In genomic region chr10:27616641-27617415, GRCm38 (mm10) we compare ENCODE assay signal across 8 mouse cellular contexts. TPM values are rescaled to one million over a fixed set of nuclear protein-coding genes. Genes with fewer than 3 reads are reported as not detected.
DNase-seq lines count a peak whose midpoint lies in the region; ATAC-seq and TF ChIP-seq lines count a peak whose summit lies in the region.
"Had no signal": no experiment of that assay in that cellular context is flagged by ENCODE, and none has a peak within 500 bp of the region (broad histone marks: within the 10 kb centered on the region; RNA-seq: fewer than 3 reads in every experiment).

No protein-coding gene starts in this region.

- no peaks in the 10 kb centered on the region for H3K9me3 ChIP-seq in hindbrain, postnatal 0 days (ENCODE audit: low read length)
- no peaks in the 10 kb centered on the region for H3K9me3 ChIP-seq in liver, embryonic 12.5 days (replicated peaks)
- H3K9me3 ChIP-seq in neural tube, embryonic 14.5 days (ENCODE audit: control insufficient read depth, low read length), result no peaks in the 10 kb centered on the region

- H3K4me3 ChIP-seq in hindbrain, postnatal 0 days (ENCODE audit: low read length), result peak overlapping the region; percentile 30
- H3K4me3 ChIP-seq in liver, embryonic 12.5 days, result no peak overlapping the region
- peak overlapping the region; percentile 8 for H3K4me3 ChIP-seq in neural tube, embryonic 14.5 days (ENCODE audit: low read depth, low read length)

- no peak for TF ChIP-seq CTCF in hindbrain, postnatal 0 days (IDR thresholded peaks at IDR 0.05; ENCODE audit: low read depth)

- H3K4me2 ChIP-seq in hindbrain, postnatal 0 days (ENCODE audit: low read depth, low read length), result peak overlapping the region; percentile 60
- peak overlapping the region; percentile 52 for H3K4me2 ChIP-seq in liver, embryonic 12.5 days
- peak overlapping the region; percentile 32 for H3K4me2 ChIP-seq in neural tube, embryonic 14.5 days (ENCODE audit: low read depth, low read length)

- no peaks in the 10 kb centered on the region for H3K4me1 ChIP-seq in hindbrain, postnatal 0 days (ENCODE audit: insufficient read depth, low read length)
- H3K4me1 ChIP-seq in liver, embryonic 12.5 days, result no peaks in the 10 kb centered on the region
- no peaks in the 10 kb centered on the region for H3K4me1 ChIP-seq in neural tube, embryonic 14.5 days (ENCODE audit: control insufficient read depth, insufficient read depth, low read length)

- H3K27me3 ChIP-seq in hindbrain, postnatal 0 days (ENCODE audit: insufficient read depth, low read length), result no peaks in the 10 kb centered on the region
- no peaks in the 10 kb centered on the region for H3K27me3 ChIP-seq in liver, embryonic 12.5 days (replicated peaks)
- H3K27me3 ChIP-seq in neural tube, embryonic 14.5 days (ENCODE audit: control insufficient read depth, insufficient read depth, low read length), result no peaks in the 10 kb centered on the region

- no peak overlapping the region for H3K27ac ChIP-seq in hindbrain, postnatal 0 days
- H3K27ac ChIP-seq in liver, embryonic 12.5 days, result no peak overlapping the region
- H3K27ac ChIP-seq in neural tube, embryonic 14.5 days (ENCODE audit: low read depth, low read length), result no peak overlapping the region

- ATAC-seq in hindbrain, postnatal 0 days, result peak; percentile 67
- no peak for ATAC-seq in liver, embryonic 12.5 days
- ATAC-seq in neural tube, embryonic 14.5 days (ENCODE audit: low read depth), result peak; percentile 44; the same call in 1 of the 2 replicates
- no peak for ATAC-seq in monocyte, adult 5-6 weeks (replicated peaks; ENCODE audit: insufficient number of reproducible peaks, low FRiP score, low TSS enrichment, poor library complexity, severe bottlenecking)

- intact Hi-C loops in gastrocnemius, postnatal 14 days (cut with DNase I; ENCODE audit: low total_unique reads), result no loop called here

- DNase-seq in Muller cell, postnatal 12 days (ENCODE audit: inconsistent ontology term), result peak; percentile 75
- DNase-seq in cerebellum, postnatal 10 days, result peak; percentile 14 to 26
- DNase-seq in gastrocnemius, postnatal 14 days, result peak; percentile 73
- peak; percentile 8 for DNase-seq in hindbrain, postnatal 0 days (ENCODE audit: low spot score)

- peak overlapping the region; percentile 50 for H3K9ac ChIP-seq in hindbrain, postnatal 0 days (replicated peaks; ENCODE audit: low read length)
- H3K9ac ChIP-seq in liver, embryonic 12.5 days, result no peak overlapping the region
- H3K9ac ChIP-seq in neural tube, embryonic 14.5 days (replicated peaks; ENCODE audit: low read depth, low read length), result no peak overlapping the region

- 10% methylated on average over 18 of the region's 18 CpGs for WGBS in hindbrain, postnatal 0 days
- WGBS in liver, embryonic 12.5 days (ENCODE audit: insufficient replicate concordance), result 16% methylated on average over 17 of the region's 18 CpGs
- 20% methylated on average over 18 of the region's 18 CpGs for WGBS in neural tube, embryonic 14.5 days

- no peaks in the 10 kb centered on the region for H3K36me3 ChIP-seq in hindbrain, postnatal 0 days (ENCODE audit: insufficient read depth, low read length)
- no peaks in the 10 kb centered on the region for H3K36me3 ChIP-seq in liver, embryonic 12.5 days
- no peaks in the 10 kb centered on the region for H3K36me3 ChIP-seq in neural tube, embryonic 14.5 days (ENCODE audit: control insufficient read depth, insufficient read depth, low read length)

RNA-seq across cellular contexts. Expression of gene Lama2, which starts 2.7 kb away (rescaled TPM):
- total RNA-seq in gastrocnemius, postnatal 14 days (2021), result 100 to 1,000 TPM; 128 to 140 TPM
- 12.0 and 18.2 TPM in 2 replicates for total RNA-seq in hindbrain, postnatal 0 days (2014; rRNA removed)
- polyA plus RNA-seq in hindbrain, postnatal 0 days (2015; fragmentation: Nextera tagmentation; extraction: Ambion mirVana), result 5.5 and 5.6 TPM in 2 replicates
- polyA plus RNA-seq in liver, embryonic 12.5 days (2016; fragmentation: Nextera tagmentation; extraction: Ambion mirVana), result 0.41 and 0.83 TPM in 2 replicates
- 0.86 and 10.3 TPM in 2 replicates for polyA plus RNA-seq in neural tube, embryonic 14.5 days (2014; fragmentation: Nextera tagmentation; extraction: Ambion mirVana)
- total RNA-seq in monocyte, adult 5-6 weeks (2017), result not detected in 3 replicates
- total RNA-seq: common myeloid progenitor, adult 5-6 weeks had no signal

Comparison
In these comparisons a context has a peak if more than half of its experiments do, and no peak if none do; other contexts are left out.
1. DNase-seq: peak in every context shown above with its lines; median percentile 75 in Muller cell, postnatal 12 days; 73 in gastrocnemius, postnatal 14 days; 20 in cerebellum, postnatal 10 days; 8 in hindbrain, postnatal 0 days.
2. ATAC-seq: peak in hindbrain, postnatal 0 days (single experiment) and neural tube, embryonic 14.5 days (single experiment); none in liver, embryonic 12.5 days (single experiment) and monocyte, adult 5-6 weeks (single experiment).
3. RNA of gene Lama2, which starts 2.7 kb away (total RNA-seq): 128 to 140 TPM in gastrocnemius, postnatal 14 days and 12.0 to 18.2 TPM in hindbrain, postnatal 0 days; not detected in monocyte, adult 5-6 weeks; every median in the first group is over 10 times any median in the second.
4. Peak in every context shown above with its lines, with median percentiles within 50 percentile points of each other: H3K4me2 ChIP-seq.